Mouse (Mus musculus) embryonic fibroblast, embryonic 13.5 days (primary cell): ENCODE measurements around the gene Magi3.

Experiments
- CTCF ChIP-seq: IDR thresholded peaks from 2 replicates; pipeline ENCODE4 v1.5.1; 2011; ENCODE audit warnings: mild to moderate bottlenecking, control low read depth, low read length, moderate library complexity, borderline replicate concordance; ENCODE audit not compliant: insufficient read depth
- POLR2A ChIP-seq: IDR thresholded peaks from 2 replicates; pipeline ENCODE4 v1.6.1; 2011; ENCODE audit warnings: low read depth, mild to moderate bottlenecking, control low read depth, low read length, moderate library complexity

- no peak for TF ChIP-seq CTCF
- no peak for TF ChIP-seq POLR2A
Measured at GRCm38 (mm10) chr3:103967231-103967630, 252.9 kb downstream of the Magi3 start.
